Mouse (Mus musculus): ENCODE measurements around the gene Ptprn.

DNA sequence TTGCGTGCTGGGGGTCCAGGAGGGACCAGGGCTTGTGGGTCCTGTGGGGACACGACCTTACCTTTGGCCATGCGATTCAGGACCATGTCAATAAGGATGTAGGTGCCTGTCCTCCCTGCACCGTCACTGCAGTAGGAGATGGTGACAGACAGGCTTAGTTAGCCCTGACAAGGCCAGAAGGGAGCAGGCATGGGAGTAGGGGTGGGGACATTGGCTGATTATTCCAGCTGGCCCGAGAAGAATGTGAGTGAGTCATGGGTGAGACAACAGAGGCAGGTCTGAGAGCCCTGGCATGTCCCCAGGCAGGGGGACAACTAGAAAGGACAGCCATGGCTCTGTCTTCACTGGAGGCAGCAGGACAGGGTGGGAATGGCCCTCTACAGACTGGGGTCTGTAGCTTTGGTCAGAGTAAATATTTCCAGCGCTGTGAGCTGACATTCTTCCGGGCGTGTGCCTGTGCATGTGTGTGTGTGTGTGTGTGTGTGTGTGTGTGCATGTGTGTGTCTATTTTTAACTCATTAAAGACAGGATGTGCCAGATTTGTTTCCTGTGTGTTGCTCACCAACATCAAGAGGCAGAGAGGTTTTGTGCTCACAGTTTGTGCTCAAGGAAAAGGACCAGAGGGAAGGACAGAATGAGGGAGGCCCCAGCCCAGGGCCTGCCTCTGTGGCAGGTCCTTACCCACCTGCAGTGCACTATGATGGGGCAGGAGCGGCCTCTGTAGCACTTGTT is 16.1 kb downstream of the Ptprn start:
- no peak for TF ChIP-seq POLR2A (IDR thresholded peaks at IDR 0.05; ENCODE audit: low read depth, low read length)
- TF ChIP-seq CTCF (IDR thresholded peaks at IDR 0.05; ENCODE audit: extremely low read depth, insufficient read length, insufficient replicate concordance, low read depth, low read length): no peak
